Mouse (Mus musculus): ENCODE results near the gene Gpr162.
"Not testable (repeated sequence)": the region's sequence is repeated elsewhere in the genome, so short reads cannot be mapped to it uniquely, and the experiment has no call there.

The Gpr162 gene

GRCm38 (mm10) chr6:124863658-124864298, at the start of gene Gpr162:
Gene Gpr162, minus strand, starts transcription at chr6:124863983.
- peak; percentile 75 for DNase-seq (ENCODE audit: inconsistent ontology term)

- DNase-seq (ENCODE audit: inconsistent ontology term) = no peak
Measured at GRCm38 (mm10) chr6:124913214-124913613, 49.4 kb upstream of the Gpr162 start.

GRCm38 (mm10) chr6:124911533-124912218, 47.9 kb upstream of the Gpr162 start, which contains the start of gene Lag3:
Gene Lag3, minus strand, starts transcription at chr6:124911705.
- DNase-seq (ENCODE audit: inconsistent ontology term) = no peak

- no peak for DNase-seq (ENCODE audit: inconsistent ontology term)
Measured at GRCm38 (mm10) chr6:124910032-124910431, 46.2 kb upstream of the Gpr162 start.

GRCm38 (mm10) chr6:124907767-124908166, 44.0 kb upstream of the Gpr162 start:
- DNase-seq (ENCODE audit: inconsistent ontology term) = no peak

GRCm38 (mm10) chr6:124904991-124905860, 41.4 kb upstream of the Gpr162 start:
- no peak for DNase-seq (ENCODE audit: inconsistent ontology term)

- peak; percentile 63 for DNase-seq (ENCODE audit: inconsistent ontology term)
Measured at GRCm38 (mm10) chr6:124904161-124904981, 40.6 kb upstream of the Gpr162 start.

- peak; percentile 92 for DNase-seq (ENCODE audit: inconsistent ontology term)
Measured at GRCm38 (mm10) chr6:124903580-124904151, 39.9 kb upstream of the Gpr162 start.

- DNase-seq (ENCODE audit: inconsistent ontology term) = no peak
Measured at GRCm38 (mm10) chr6:124901851-124902250, 38.1 kb upstream of the Gpr162 start.

GRCm38 (mm10) chr6:124900801-124901480, 37.2 kb upstream of the Gpr162 start:
- DNase-seq (ENCODE audit: inconsistent ontology term) = no peak

- no peak for DNase-seq (ENCODE audit: inconsistent ontology term)
Measured at GRCm38 (mm10) chr6:124900056-124900800, 36.4 kb upstream of the Gpr162 start.

GRCm38 (mm10) chr6:124898359-124898758, 34.6 kb upstream of the Gpr162 start:
- DNase-seq (ENCODE audit: inconsistent ontology term) = no peak

GRCm38 (mm10) chr6:124894113-124894512, 30.3 kb upstream of the Gpr162 start:
- DNase-seq (ENCODE audit: inconsistent ontology term) = not testable (repeated sequence)

GRCm38 (mm10) chr6:124890997-124891396, 27.2 kb upstream of the Gpr162 start:
- DNase-seq (ENCODE audit: inconsistent ontology term) = no peak

GRCm38 (mm10) chr6:124888555-124889125, 24.9 kb upstream of the Gpr162 start:
- no peak for DNase-seq (ENCODE audit: inconsistent ontology term)

GRCm38 (mm10) chr6:124887986-124888385, 24.2 kb upstream of the Gpr162 start, which contains the start of gene Cd4:
Gene Cd4, minus strand, starts transcription at chr6:124888221.
- no peak for DNase-seq (ENCODE audit: inconsistent ontology term)

GRCm38 (mm10) chr6:124885956-124886381, 22.2 kb upstream of the Gpr162 start:
- DNase-seq (ENCODE audit: inconsistent ontology term) = no peak

- DNase-seq (ENCODE audit: inconsistent ontology term) = peak; percentile 35
Measured at GRCm38 (mm10) chr6:124884714-124885500, 21.1 kb upstream of the Gpr162 start.

Measured in Muller cell, postnatal 12 days (primary cell).